Mouse (Mus musculus) testis, adult 2 months (tissue): ENCODE measurements around the gene Xpc.

Experiments
- CTCF ChIP-seq: fragments of 200-500 bp; IDR thresholded peaks from 2 replicates; pipeline ENCODE4 v1.5.1; 2012; ENCODE audit warnings: low read depth, mild to moderate bottlenecking, inconsistent platforms, low read length, moderate library complexity; ENCODE audit not compliant: control insufficient read depth, insufficient read depth, insufficient replicate concordance
- POLR2A ChIP-seq: fragments of 200-500 bp; IDR thresholded peaks from 2 replicates; pipeline ENCODE4 v1.6.1; 2012; ENCODE audit warnings: low read depth, mild to moderate bottlenecking, inconsistent platforms, low read length, moderate library complexity; ENCODE audit not compliant: control insufficient read depth

DNA sequence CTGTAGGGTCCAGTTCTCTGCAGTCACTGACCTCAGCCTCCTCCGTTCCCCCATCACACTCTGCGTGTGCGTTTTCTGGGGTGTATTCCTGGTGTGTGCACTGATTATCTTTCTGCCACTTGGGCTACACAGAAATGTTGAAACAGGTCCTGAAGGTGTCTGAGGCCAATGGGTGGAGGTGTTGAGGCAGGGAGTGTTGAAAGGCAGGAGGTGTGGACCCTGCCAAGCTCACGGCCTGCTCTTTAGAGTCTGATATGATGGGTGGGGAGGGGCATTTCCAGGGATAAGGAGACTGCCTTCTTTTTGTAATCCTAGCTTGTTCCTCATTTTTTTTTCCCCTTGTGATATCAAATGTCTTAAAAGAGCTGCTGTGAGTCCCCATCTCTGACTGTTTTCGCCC lies 27.4 kb upstream of the Xpc start:
- TF ChIP-seq CTCF (no peak), POLR2A (no peak)
